Mouse (Mus musculus): ENCODE data around the gene Ptpa. TPM values are rescaled to one million over a fixed set of nuclear protein-coding genes. Genes with fewer than 3 reads are reported as not detected.

The Ptpa gene
- polyA plus RNA-seq, 1 experiment from 2014 or later, result 128 TPM

- no peak overlapping the region for H3K9ac ChIP-seq
- no peak for ATAC-seq (ENCODE audit: insufficient read depth, low FRiP score, low read depth)
- H3K4me2 ChIP-seq, result no peak overlapping the region
Observed at GRCm38 (mm10) chr2:30389000-30389399, 26.8 kb upstream of the Ptpa start.

GRCm38 (mm10) chr2:30392114-30392576 is 23.7 kb upstream of the Ptpa start, which contains the start of gene Dolpp1:
Gene Dolpp1, plus strand, starts transcription at chr2:30392254.
- under 1% methylated on average over 40 of the region's 40 CpGs for WGBS
- peak within 1 kb of the TSS; percentile 97 for H3K4me3 ChIP-seq (replicated peaks)
- H3K36me3 ChIP-seq, result peaks cover 12% of the 10 kb centered on the region
- peaks cover 19% of the 10 kb centered on the region for H3K4me1 ChIP-seq
- H3K27ac ChIP-seq, result peak within 1 kb of the TSS; percentile 93
- peak within 1 kb of the TSS; percentile 93 for H3K4me2 ChIP-seq
- no peaks in the 10 kb centered on the region for H3K27me3 ChIP-seq (replicated peaks)
- no peaks in the 10 kb centered on the region for H3K9me3 ChIP-seq
- H3K9ac ChIP-seq, result peak within 1 kb of the TSS; percentile 92
- peak; percentile 97 for ATAC-seq (ENCODE audit: insufficient read depth, low FRiP score, low read depth)

More at GRCm38 (mm10) chr2:30389000-30389399, 26.8 kb upstream of the Ptpa start:
- Histone ChIP-seq H3K4me1 (peaks cover 18% of the 10 kb centered on the region), H3K27me3 (replicated peaks) (no peaks in the 10 kb centered on the region), H3K9me3 (no peaks in the 10 kb centered on the region), H3K36me3 (peaks cover 17% of the 10 kb centered on the region; the same call in 1 of the 2 replicates), H3K4me3 (replicated peaks) (no peak overlapping the region), H3K27ac (no peak overlapping the region)
- WGBS, result 93% methylated on average over 2 of the region's 2 CpGs

- Histone ChIP-seq H3K9me3 (no peaks in the 10 kb centered on the region), H3K27me3 (replicated peaks) (no peaks in the 10 kb centered on the region), H3K9ac (peak overlapping the region; percentile 92), H3K4me1 (peaks cover 19% of the 10 kb centered on the region), H3K36me3 (peaks cover 17% of the 10 kb centered on the region), H3K4me2 (peak overlapping the region; percentile 93), H3K4me3 (replicated peaks) (peak overlapping the region; percentile 97), H3K27ac (peak overlapping the region; percentile 93)
- peak; percentile 50 for ATAC-seq (ENCODE audit: insufficient read depth, low FRiP score, low read depth)
- WGBS, result under 1% methylated on average over 54 of the region's 54 CpGs
Observed at GRCm38 (mm10) chr2:30392577-30393369, 23.1 kb upstream of the Ptpa start.

GRCm38 (mm10) chr2:30393370-30393656 is 22.5 kb upstream of the Ptpa start:
- Histone ChIP-seq H3K9ac (peak overlapping the region; percentile 92; the same call in 1 of the 2 replicates), H3K4me3 (replicated peaks) (peak overlapping the region; percentile 97), H3K27me3 (replicated peaks) (no peaks in the 10 kb centered on the region), H3K9me3 (no peaks in the 10 kb centered on the region), H3K4me2 (peak overlapping the region; percentile 93), H3K4me1 (peaks cover 19% of the 10 kb centered on the region), H3K36me3 (peaks cover 20% of the 10 kb centered on the region), H3K27ac (peak overlapping the region; percentile 93)
- 42% methylated on average over 1 of the region's 1 CpGs for WGBS
- ATAC-seq (ENCODE audit: insufficient read depth, low FRiP score, low read depth), result no peak

- 92% methylated on average over 7 of the region's 7 CpGs for WGBS
- H3K27ac ChIP-seq, result 0 out of 2 replicates have a peak overlapping the region, but pooled peaks have one; percentile 13
- no peak for ATAC-seq (ENCODE audit: insufficient read depth, low FRiP score, low read depth)
- H3K27me3 ChIP-seq (replicated peaks), result no peaks in the 10 kb centered on the region
- H3K9ac ChIP-seq, result no peak overlapping the region
- peaks cover 22% of the 10 kb centered on the region for H3K4me1 ChIP-seq
- H3K36me3 ChIP-seq, result peaks cover 28% of the 10 kb centered on the region
- H3K9me3 ChIP-seq, result no peaks in the 10 kb centered on the region
- H3K4me2 ChIP-seq, result no peak overlapping the region
- no peak overlapping the region for H3K4me3 ChIP-seq (replicated peaks)
Observed at GRCm38 (mm10) chr2:30395757-30396156, 20.1 kb upstream of the Ptpa start.

GRCm38 (mm10) chr2:30396246-30396645 is 19.6 kb upstream of the Ptpa start:
- 0 out of 2 replicates have a peak overlapping the region, but pooled peaks have one; percentile 13 for H3K27ac ChIP-seq

GRCm38 (mm10) chr2:30397986-30398512 is 17.8 kb upstream of the Ptpa start:
- Histone ChIP-seq H3K36me3 (peaks cover 31% of the 10 kb centered on the region), H3K4me1 (peaks cover 14% of the 10 kb centered on the region), H3K9me3 (no peaks in the 10 kb centered on the region), H3K9ac (no peak overlapping the region), H3K4me3 (replicated peaks) (no peak overlapping the region), H3K27ac (no peak overlapping the region), H3K4me2 (no peak overlapping the region), H3K27me3 (replicated peaks) (no peaks in the 10 kb centered on the region)
- no peak for ATAC-seq (ENCODE audit: insufficient read depth, low FRiP score, low read depth)
- 89% methylated on average over 10 of the region's 10 CpGs for WGBS

More at GRCm38 (mm10) chr2:30396246-30396645, 19.6 kb upstream of the Ptpa start:
- no peaks in the 10 kb centered on the region for H3K9me3 ChIP-seq
- 84% methylated on average over 7 of the region's 7 CpGs for WGBS
- H3K27me3 ChIP-seq (replicated peaks), result no peaks in the 10 kb centered on the region
- peaks cover 28% of the 10 kb centered on the region for H3K36me3 ChIP-seq
- H3K4me3 ChIP-seq (replicated peaks), result no peak overlapping the region
- no peak for ATAC-seq (ENCODE audit: insufficient read depth, low FRiP score, low read depth)
- no peak overlapping the region for H3K4me2 ChIP-seq
- peaks cover 21% of the 10 kb centered on the region for H3K4me1 ChIP-seq
- no peak overlapping the region for H3K9ac ChIP-seq

- Histone ChIP-seq H3K9ac (no peak overlapping the region), H3K27ac (peak overlapping the region; percentile 37; the same call in 1 of the 2 replicates)
- peak; percentile 48 for ATAC-seq (ENCODE audit: insufficient read depth, low FRiP score, low read depth)
Observed at GRCm38 (mm10) chr2:30399191-30400171, 16.4 kb upstream of the Ptpa start.

GRCm38 (mm10) chr2:30401581-30401980 is 14.3 kb upstream of the Ptpa start:
- ATAC-seq (ENCODE audit: insufficient read depth, low FRiP score, low read depth), result no peak

More at GRCm38 (mm10) chr2:30399191-30400171, 16.4 kb upstream of the Ptpa start:
- no peak overlapping the region for H3K4me3 ChIP-seq (replicated peaks)
- 58% methylated on average over 20 of the region's 20 CpGs for WGBS
- H3K36me3 ChIP-seq, result peaks cover 31% of the 10 kb centered on the region
- H3K4me2 ChIP-seq, result no peak overlapping the region
- H3K4me1 ChIP-seq, result 0 out of 2 replicates have a peak, but pooled peaks cover 4% of the 10 kb centered on the region
- H3K27me3 ChIP-seq (replicated peaks), result no peaks in the 10 kb centered on the region
- H3K9me3 ChIP-seq, result no peaks in the 10 kb centered on the region

GRCm38 (mm10) chr2:30402351-30402826 is 13.4 kb upstream of the Ptpa start:
- 0 out of 2 replicates have a peak, but pooled peaks cover 4% of the 10 kb centered on the region for H3K4me1 ChIP-seq
- H3K4me3 ChIP-seq (replicated peaks), result no peak overlapping the region
- H3K4me2 ChIP-seq, result no peak overlapping the region
- H3K36me3 ChIP-seq, result peaks cover 16% of the 10 kb centered on the region
- no peak overlapping the region for H3K9ac ChIP-seq
- no peaks in the 10 kb centered on the region for H3K27me3 ChIP-seq (replicated peaks)
- H3K9me3 ChIP-seq, result no peaks in the 10 kb centered on the region
- ATAC-seq (ENCODE audit: insufficient read depth, low FRiP score, low read depth), result no peak
- 90% methylated on average over 9 of the region's 9 CpGs for WGBS
- H3K27ac ChIP-seq, result no peak overlapping the region

More at GRCm38 (mm10) chr2:30401581-30401980, 14.3 kb upstream of the Ptpa start:
- 0 out of 2 replicates have a peak, but pooled peaks cover 4% of the 10 kb centered on the region for H3K4me1 ChIP-seq
- no peak overlapping the region for H3K27ac ChIP-seq
- no peak overlapping the region for H3K4me2 ChIP-seq
- 93% methylated on average over 1 of the region's 1 CpGs for WGBS
- no peak overlapping the region for H3K9ac ChIP-seq
- H3K4me3 ChIP-seq (replicated peaks), result no peak overlapping the region
- peaks cover 22% of the 10 kb centered on the region for H3K36me3 ChIP-seq
- no peaks in the 10 kb centered on the region for H3K9me3 ChIP-seq
- no peaks in the 10 kb centered on the region for H3K27me3 ChIP-seq (replicated peaks)

GRCm38 (mm10) chr2:30402843-30403242 is 13.0 kb upstream of the Ptpa start:
- Histone ChIP-seq H3K4me1 (0 out of 2 replicates have a peak, but pooled peaks cover 4% of the 10 kb centered on the region), H3K9ac (no peak overlapping the region), H3K27me3 (replicated peaks) (no peaks in the 10 kb centered on the region), H3K9me3 (no peaks in the 10 kb centered on the region), H3K4me2 (no peak overlapping the region), H3K27ac (no peak overlapping the region), H3K4me3 (replicated peaks) (no peak overlapping the region), H3K36me3 (peaks cover 14% of the 10 kb centered on the region)
- no peak for ATAC-seq (ENCODE audit: insufficient read depth, low FRiP score, low read depth)
- 68% methylated on average over 2 of the region's 2 CpGs for WGBS

Data from stomach, embryonic 15.5 days (tissue).